Mouse (Mus musculus) CH12.LX (cell line): Measurements from ENCODE around the gene Bak1. TPM values are rescaled to one million over a fixed set of nuclear protein-coding genes. Genes with fewer than 3 reads are reported as not detected.

ENCODE experiments used
- DNase-seq: peaks from one replicate; pipeline ENCODE4 v3.0.0-alpha.2; 2013; ENCODE audit errors: extremely low read depth
- H3K27ac ChIP-seq: 2 replicates; pipeline ENCODE4 v1.5.1; 2012; ENCODE audit warnings: low read depth, mild to moderate bottlenecking, control low read depth, moderate library complexity; ENCODE audit not compliant: insufficient read depth
- H3K27me3 ChIP-seq: replicated peaks from 2 replicates; pipeline ENCODE3; 2012; ENCODE audit warnings: inconsistent platforms
- H3K36me3 ChIP-seq, 2 experiments: replicated peaks in 1 of 2; 2 replicates each; pipeline versions ENCODE3 to v1.6.1; 2012; ENCODE audit warnings: inconsistent platforms in 1 of 2, low read length in 1 of 2, mild to moderate bottlenecking in 1 of 2, mixed read lengths in 1 of 2, moderate library complexity in 1 of 2; ENCODE audit not compliant: control insufficient read depth in 1 of 2, insufficient read depth in 1 of 2
- H3K4me1 ChIP-seq, 2 experiments: 2 replicates each; pipeline ENCODE4 v1.6.1; 2012; ENCODE audit warnings: inconsistent platforms in 1 of 2, moderate library complexity in 1 of 2; ENCODE audit not compliant: insufficient read depth in 2 of 2, control insufficient read depth in 1 of 2
- H3K4me2 ChIP-seq: 2 replicates; pipeline ENCODE4 v1.6.1; 2012; ENCODE audit warnings: low read depth, mild to moderate bottlenecking, control low read depth; ENCODE audit not compliant: poor library complexity, insufficient read depth, severe bottlenecking
- H3K4me3 ChIP-seq, 3 experiments: fragments of 150-350 bp in 1 of 3; sonication (generic) in 1 of 3; replicated peaks in 1 of 3; 2 replicates each; pipeline versions ENCODE3 to v1.5.1; 2011 to 2012; ENCODE audit warnings: low read depth in 2 of 3, low read length in 2 of 3, mild to moderate bottlenecking in 2 of 3, moderate library complexity in 2 of 3, control low read depth in 1 of 3, improper control_type of control experiment in 1 of 3, inconsistent platforms in 1 of 3, mixed read lengths in 1 of 3; ENCODE audit not compliant: poor library complexity in 1 of 3
- H3K79me2 ChIP-seq: replicated peaks from 2 replicates; pipeline ENCODE4 v1.6.1; 2012; ENCODE audit warnings: mild to moderate bottlenecking, moderate library complexity; ENCODE audit not compliant: control insufficient read depth, poor library complexity, insufficient read depth, severe bottlenecking; ENCODE audit errors: extremely low read depth
- H3K9ac ChIP-seq: 2 replicates; pipeline ENCODE4 v1.6.1; 2012; ENCODE audit warnings: low read depth, mild to moderate bottlenecking, control low read depth, moderate library complexity; ENCODE audit not compliant: insufficient read depth
- H3K9me3 ChIP-seq: replicated peaks from 2 replicates; pipeline ENCODE3; 2012; ENCODE audit warnings: low read length, inconsistent platforms, mixed read lengths
- BHLHE40 ChIP-seq: IDR thresholded peaks from 2 replicates; pipeline ENCODE4 v1.6.1; 2011; ENCODE audit warnings: mild to moderate bottlenecking, low read depth, low read length, improper control_type of control experiment
- CHD1 ChIP-seq: IDR thresholded peaks from 2 replicates; pipeline ENCODE4 v1.6.1; 2012; ENCODE audit warnings: low read depth, low read length, improper control_type of control experiment, inconsistent platforms
- CTCF ChIP-seq, 2 experiments: IDR thresholded peaks in 1 of 2; conservative IDR thresholded peaks in 1 of 2; 2 replicates each; pipeline ENCODE4 v1.5.1; 2011 to 2012; ENCODE audit warnings: low read depth in 2 of 2, low read length in 2 of 2, improper control_type of control experiment in 1 of 2, inconsistent platforms in 1 of 2, mild to moderate bottlenecking in 1 of 2, moderate library complexity in 1 of 2
- EP300 ChIP-seq: IDR thresholded peaks from 2 replicates; pipeline ENCODE4 v1.6.1; 2011; ENCODE audit warnings: low read length, improper control_type of control experiment
- ETS1 ChIP-seq: conservative IDR thresholded peaks from 2 replicates; pipeline ENCODE4 v1.6.1; 2012; ENCODE audit warnings: low read depth, mild to moderate bottlenecking, inconsistent platforms, low read length, improper control_type of control experiment, moderate library complexity
- HCFC1 ChIP-seq: IDR thresholded peaks from 2 replicates; pipeline ENCODE4 v1.6.1; 2012; ENCODE audit warnings: low read depth, mild to moderate bottlenecking, inconsistent platforms, low read length, improper control_type of control experiment
- IRF4 ChIP-seq: IDR thresholded peaks from 2 replicates; pipeline ENCODE4 v1.6.1; 2014; ENCODE audit warnings: low read depth, mild to moderate bottlenecking, inconsistent platforms, low read length, improper control_type of control experiment
- JUN ChIP-seq: IDR thresholded peaks from 2 replicates; pipeline ENCODE4 v1.6.1; 2011; ENCODE audit warnings: low read depth, mild to moderate bottlenecking, low read length, improper control_type of control experiment, moderate library complexity; ENCODE audit not compliant: insufficient read depth
- JUND ChIP-seq: conservative IDR thresholded peaks from 2 replicates; pipeline ENCODE4 v1.6.1; 2011; ENCODE audit warnings: low read depth, low read length, improper control_type of control experiment
- MAZ ChIP-seq: IDR thresholded peaks from 2 replicates; pipeline ENCODE4 v1.6.1; 2012; ENCODE audit warnings: low read depth, mild to moderate bottlenecking, inconsistent platforms, low read length, improper control_type of control experiment, moderate library complexity
- MEF2A ChIP-seq: IDR thresholded peaks from 2 replicates; pipeline ENCODE4 v1.6.1; 2014; ENCODE audit warnings: low read depth, mild to moderate bottlenecking, inconsistent platforms, low read length, improper control_type of control experiment, borderline replicate concordance
- MYC ChIP-seq: IDR thresholded peaks from 2 replicates; pipeline ENCODE4 v1.6.1; 2011; ENCODE audit warnings: low read depth, mild to moderate bottlenecking, improper control_type of control experiment, low read length
- NRF1 ChIP-seq: IDR thresholded peaks from 2 replicates; pipeline ENCODE4 v1.6.1; 2014; ENCODE audit warnings: low read depth, mild to moderate bottlenecking, inconsistent platforms, low read length, improper control_type of control experiment, moderate library complexity
- RCOR1 ChIP-seq: conservative IDR thresholded peaks from 2 replicates; pipeline ENCODE4 v1.6.1; 2012; ENCODE audit warnings: low read depth, mild to moderate bottlenecking, inconsistent platforms, low read length, improper control_type of control experiment
- SIN3A ChIP-seq: IDR thresholded peaks from 2 replicates; pipeline ENCODE4 v1.6.1; 2012; ENCODE audit warnings: low read length, improper control_type of control experiment, inconsistent platforms
- TBP ChIP-seq: conservative IDR thresholded peaks from 2 replicates; pipeline ENCODE4 v1.6.1; 2011; ENCODE audit warnings: low read depth, low read length, improper control_type of control experiment
- UBTF ChIP-seq: IDR thresholded peaks from 2 replicates; pipeline ENCODE4 v1.6.1; 2012; ENCODE audit warnings: low read depth, mild to moderate bottlenecking, inconsistent platforms, low read length, improper control_type of control experiment, moderate library complexity
- USF2 ChIP-seq: conservative IDR thresholded peaks from 2 replicates; pipeline ENCODE4 v1.6.1; 2011; ENCODE audit warnings: low read depth, low read length, improper control_type of control experiment
- ZC3H11A ChIP-seq: IDR thresholded peaks from 2 replicates; pipeline ENCODE4 v1.6.1; 2012; ENCODE audit warnings: low read depth, mild to moderate bottlenecking, inconsistent platforms, low read length, improper control_type of control experiment
- ZKSCAN1 ChIP-seq: IDR thresholded peaks from 2 replicates; pipeline ENCODE4 v1.6.1; 2012; ENCODE audit warnings: low read depth, inconsistent platforms, low read length, improper control_type of control experiment, borderline replicate concordance
- dilution Hi-C: fragments of 300-500 bp; cut with MboI; formaldehyde crosslinking; loops from 2 replicates; pipeline ENCODE4 v1.14.3; 2020; ENCODE audit warnings: low sequenced_read_pairs; ENCODE audit not compliant: extremely low pct_unique_long_range_greater_than_20kb, extremely low pct_ligation_motif_present
- in situ Hi-C: fragments of 300-500 bp; cut with MboI; formaldehyde crosslinking; loops from 3 replicates; pipeline ENCODE4 v1.14.3; 2019; ENCODE audit warnings: low sequenced_read_pairs, low pct_ligation_motif_present, low pct_unique_long_range_greater_than_20kb, mixed read lengths
- polyA plus RNA-seq: library from polyadenylated mRNA; unstranded; fragments of >175 nt; gene quantifications from 2 replicates; pipeline ENCODE4 v1.2.1, GENCODE M21; 2012; ENCODE audit warnings: low read depth; ENCODE audit not compliant: insufficient read length
- total RNA-seq, 2 experiments: library from RNA; depleted of rRNA; stranded (reverse); fragments of 300-350 nt in 1 of 2; fragments of >200 nt in 1 of 2; gene quantifications; 2 replicates each; pipeline ENCODE4 v1.2.3; 2012 to 2014

The Bak1 gene
- total and polyA plus RNA-seq, 3 experiments = 57.3 to 140 (median 61.8) TPM

- TF ChIP-seq JUND (no peak), TBP (no peak), MEF2A (no peak), UBTF (no peak), MYC (no peak), BHLHE40 (no peak)
- no peak for DNase-seq
- H3K36me3 ChIP-seq = peaks cover 0 to 2% of the 10 kb centered on the region in 2 experiments
- H3K9me3 ChIP-seq = peaks cover 2% of the 10 kb centered on the region
- no peak overlapping the region for H3K27ac ChIP-seq
- H3K4me3 ChIP-seq = no peak overlapping the region
- no peak overlapping the region for H3K4me2 ChIP-seq
- no peaks in the 10 kb centered on the region for H3K27me3 ChIP-seq
- no peak overlapping the region for H3K9ac ChIP-seq
- H3K79me2 ChIP-seq = no peaks in the 10 kb centered on the region
- dilution Hi-C loops = no loop called here
- in situ Hi-C loops = no loop called here
- peaks cover 39 to 84% of the 10 kb centered on the region in 2 experiments for H3K4me1 ChIP-seq
These were observed 33.9 kb upstream of the Bak1 start for GRCm38 (mm10) chr17:27062684-27063083.

DNA sequence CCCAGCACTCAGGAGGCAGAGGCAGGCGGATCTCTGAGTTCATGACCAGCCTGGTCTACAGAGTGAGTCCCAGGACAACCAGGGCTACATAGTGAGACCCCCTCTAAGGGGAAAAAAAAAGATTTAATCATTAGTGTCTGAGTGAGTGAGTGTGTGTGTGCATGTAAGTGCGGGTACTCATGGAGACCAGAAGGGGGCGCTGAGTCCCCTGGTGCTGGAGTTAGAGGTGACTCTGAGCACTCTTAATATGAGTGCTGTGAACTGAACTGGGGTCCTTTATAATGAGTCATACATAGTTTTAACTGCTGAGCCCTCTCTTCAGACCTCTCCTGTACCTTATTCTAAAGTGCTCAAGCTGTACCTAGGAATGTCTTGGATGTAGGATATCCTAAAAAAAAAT is 32.9 kb upstream of the Bak1 start:
- no peak overlapping the region for H3K9ac ChIP-seq
- peaks cover 0 to 2% of the 10 kb centered on the region in 2 experiments for H3K36me3 ChIP-seq
- H3K4me1 ChIP-seq = peaks cover 34 to 81% of the 10 kb centered on the region in 2 experiments
- no peaks in the 10 kb centered on the region for H3K27me3 ChIP-seq
- dilution Hi-C loops = no loop called here
- in situ Hi-C loops = no loop called here
- H3K27ac ChIP-seq = no peak overlapping the region
- H3K79me2 ChIP-seq = no peaks in the 10 kb centered on the region
- no peak overlapping the region for H3K4me2 ChIP-seq
- DNase-seq = no peak
- H3K9me3 ChIP-seq = peaks cover 2% of the 10 kb centered on the region
- TF ChIP-seq TBP (no peak), SIN3A (no peak), EP300 (no peak), NRF1 (no peak), BHLHE40 (no peak), UBTF (no peak), ETS1 (no peak), HCFC1 (no peak), MEF2A (no peak), MYC (no peak), ZC3H11A (no peak), RCOR1 (no peak), JUND (no peak), CTCF (conservative IDR thresholded peaks at IDR 0.05 in 1 of 2, IDR thresholded peaks at IDR 0.05 in 1 of 2; ENCODE audit: low read depth in 2 of 2, low read length in 2 of 2) (no peak)
- TF ChIP-seq, all 38 proteins: peak for 0
- no peak overlapping the region for H3K4me3 ChIP-seq

GRCm38 (mm10) chr17:27060698-27061097 is 31.9 kb upstream of the Bak1 start:
- peaks cover 25 to 74% of the 10 kb centered on the region in 2 experiments for H3K4me1 ChIP-seq
- dilution Hi-C loops = no loop called here

More at GRCm38 (mm10) chr17:27060698-27061097, 31.9 kb upstream of the Bak1 start:
- no peaks in the 10 kb centered on the region for H3K79me2 ChIP-seq
- peaks cover 2% of the 10 kb centered on the region for H3K9me3 ChIP-seq
- H3K27me3 ChIP-seq = no peaks in the 10 kb centered on the region
- H3K4me3 ChIP-seq = no peak overlapping the region
- H3K27ac ChIP-seq = no peak overlapping the region
- H3K36me3 ChIP-seq = peaks cover 0 to 2% of the 10 kb centered on the region in 2 experiments
- TF ChIP-seq IRF4 (no peak), HCFC1 (no peak), ETS1 (no peak), MAZ (no peak), CHD1 (no peak), SIN3A (no peak), ZKSCAN1 (no peak), UBTF (no peak), ZC3H11A (no peak), JUN (no peak), USF2 (no peak)
- TF ChIP-seq, all 38 proteins: peak for 0
- in situ Hi-C loops = no loop called here
- H3K9ac ChIP-seq = no peak overlapping the region
- no peak for DNase-seq
- H3K4me2 ChIP-seq = no peak overlapping the region
